Mouse (Mus musculus): ENCODE measurements at regions not wholly inside any gene's neighbourhood (a gene's known extent, or its start where the extent isn't known, plus 50 kb on each side); places are given as distances from the start of the nearest gene placed in this dataset.
"Not testable (repeated sequence)": the region's sequence is repeated elsewhere in the genome, so short reads cannot be mapped to it uniquely, and the experiment has no call there.

DNA sequence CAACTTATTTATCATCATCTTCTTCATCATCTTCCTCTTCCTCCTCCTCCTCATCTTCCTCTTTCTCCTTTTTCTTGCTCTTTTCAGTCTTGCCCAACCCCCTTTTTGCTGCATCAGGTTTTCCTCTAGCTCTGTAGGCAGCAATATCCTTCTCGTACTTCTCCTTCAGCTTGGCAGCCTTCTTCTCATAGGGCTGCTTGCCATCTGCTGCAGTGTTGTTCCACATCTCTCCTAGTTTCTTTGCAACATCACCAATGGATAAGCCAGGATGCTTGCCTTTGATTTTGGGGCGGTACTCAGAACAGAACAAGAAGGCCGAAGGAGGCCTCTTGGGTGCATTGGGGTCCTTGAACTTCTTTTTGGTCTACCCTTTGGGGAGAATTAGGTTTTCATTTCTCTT is 98.7 kb upstream of the Lin7c start:
- not testable (repeated sequence) for H3K4me1 ChIP-seq (ENCODE audit: insufficient read depth, low read depth, low read length); H3K9me3 ChIP-seq (ENCODE audit: low read length); H3K27ac ChIP-seq (ENCODE audit: low read length); H3K27me3 ChIP-seq (replicated peaks; ENCODE audit: insufficient read depth, low read length); ATAC-seq; H3K4me2 ChIP-seq (replicated peaks; ENCODE audit: low read depth, low read length); H3K4me3 ChIP-seq (ENCODE audit: low read depth, low read length); H3K9ac ChIP-seq (replicated peaks; ENCODE audit: low read depth); H3K36me3 ChIP-seq (ENCODE audit: insufficient read depth, low read length); DNase-seq (ENCODE audit: low spot score)
- WGBS: 74% methylated on average over 3 of the region's 3 CpGs

DNA sequence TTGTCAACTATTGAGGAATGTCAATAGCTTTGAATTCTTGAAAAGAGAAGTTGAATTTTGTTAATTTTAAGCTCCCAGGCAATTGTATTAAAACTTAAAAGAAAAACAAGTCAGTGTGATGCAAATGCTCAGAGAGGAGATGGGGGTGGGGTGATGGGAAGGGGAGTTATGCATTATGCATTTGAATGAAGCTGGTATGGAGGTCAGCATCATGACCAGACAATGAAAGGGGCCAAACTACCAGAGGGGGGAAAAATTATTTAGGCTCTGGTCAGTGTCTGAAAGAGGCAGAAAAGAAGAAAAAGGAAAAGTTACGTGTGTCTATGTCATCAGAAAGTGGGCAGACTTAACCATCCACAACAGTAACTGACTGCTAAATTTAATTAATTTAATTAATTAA is 73.7 kb upstream of the Lin7c start:
- Histone ChIP-seq H3K9ac (replicated peaks; ENCODE audit: low read depth) (no peak overlapping the region), H3K4me2 (replicated peaks; ENCODE audit: low read depth, low read length) (no peak overlapping the region), H3K27ac (ENCODE audit: low read length) (no peak overlapping the region), H3K9me3 (ENCODE audit: low read length) (no peaks in the 10 kb centered on the region), H3K36me3 (ENCODE audit: insufficient read depth, low read length) (no peaks in the 10 kb centered on the region), H3K4me1 (ENCODE audit: insufficient read depth, low read depth, low read length) (no peaks in the 10 kb centered on the region), H3K27me3 (replicated peaks; ENCODE audit: insufficient read depth, low read length) (no peaks in the 10 kb centered on the region), H3K4me3 (ENCODE audit: low read depth, low read length) (no peak overlapping the region)
- no peak for ATAC-seq
- DNase-seq (ENCODE audit: low spot score): no peak
- 85% methylated on average over 1 of the region's 1 CpGs for WGBS
- TF ChIP-seq EP300 (IDR thresholded peaks at IDR 0.05) (no peak), CTCF (IDR thresholded peaks at IDR 0.05) (no peak)

DNA sequence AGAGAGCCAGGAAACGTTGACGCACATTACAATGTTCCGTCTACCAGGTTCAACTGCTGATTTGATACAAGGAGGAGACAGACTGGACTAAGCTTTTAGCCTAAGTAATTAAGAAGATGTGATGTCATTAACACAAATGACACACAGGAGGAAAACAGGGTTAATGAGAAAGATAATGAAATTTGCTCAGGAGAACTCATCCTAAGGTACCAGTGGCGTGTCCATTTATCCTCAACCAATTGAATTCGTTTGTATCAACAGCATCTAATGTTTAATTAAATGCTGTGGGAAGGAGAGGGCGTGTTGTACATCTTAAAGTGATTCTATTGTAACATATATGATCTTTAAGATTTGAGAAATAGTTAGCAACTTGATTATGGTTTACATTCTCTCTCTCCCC is 70.3 kb upstream of the Lin7c start:
- ATAC-seq (no peak), DNase-seq (ENCODE audit: low spot score) (no peak)
- no peaks in the 10 kb centered on the region for H3K36me3 ChIP-seq (ENCODE audit: insufficient read depth, low read length)
- H3K27ac ChIP-seq (ENCODE audit: low read length): no peak overlapping the region
- no peak overlapping the region for H3K4me2 ChIP-seq (replicated peaks; ENCODE audit: low read depth, low read length)
- no peaks in the 10 kb centered on the region for H3K9me3 ChIP-seq (ENCODE audit: low read length)
- no peak overlapping the region for H3K4me3 ChIP-seq (ENCODE audit: low read depth, low read length)
- no peaks in the 10 kb centered on the region for H3K27me3 ChIP-seq (replicated peaks; ENCODE audit: insufficient read depth, low read length)
- no peak overlapping the region for H3K9ac ChIP-seq (replicated peaks; ENCODE audit: low read depth)
- 74% methylated on average over 6 of the region's 6 CpGs for WGBS
- TF ChIP-seq CTCF (IDR thresholded peaks at IDR 0.05): no peak
- no peak for TF ChIP-seq EP300 (IDR thresholded peaks at IDR 0.05)
- H3K4me1 ChIP-seq (ENCODE audit: insufficient read depth, low read depth, low read length): no peaks in the 10 kb centered on the region

DNA sequence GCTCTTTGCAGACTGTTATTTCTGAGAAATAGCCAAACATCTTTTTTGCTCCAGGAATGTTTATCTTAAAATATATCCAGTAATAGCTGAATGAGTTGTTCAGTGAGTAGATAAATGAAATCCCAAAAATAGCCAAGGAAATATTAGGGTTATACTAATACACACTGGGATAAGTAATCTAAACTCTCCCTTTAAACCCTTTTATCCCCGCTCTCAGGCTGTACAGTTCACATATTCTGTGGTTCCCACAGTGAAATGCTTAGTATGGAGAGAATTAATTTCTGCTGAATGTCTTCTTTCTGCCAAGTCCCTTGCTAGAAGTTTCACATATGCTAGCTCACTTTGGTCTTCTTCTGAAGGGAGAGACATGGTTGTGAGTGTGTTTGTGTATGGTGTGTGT is 69.8 kb upstream of the Lin7c start:
- Histone ChIP-seq H3K9ac (replicated peaks; ENCODE audit: low read depth) (no peak overlapping the region), H3K27me3 (replicated peaks; ENCODE audit: insufficient read depth, low read length) (no peaks in the 10 kb centered on the region), H3K36me3 (ENCODE audit: insufficient read depth, low read length) (no peaks in the 10 kb centered on the region), H3K4me1 (ENCODE audit: insufficient read depth, low read depth, low read length) (no peaks in the 10 kb centered on the region), H3K9me3 (ENCODE audit: low read length) (no peaks in the 10 kb centered on the region), H3K27ac (ENCODE audit: low read length) (no peak overlapping the region), H3K4me2 (replicated peaks; ENCODE audit: low read depth, low read length) (no peak overlapping the region), H3K4me3 (ENCODE audit: low read depth, low read length) (no peak overlapping the region)
- ATAC-seq (no peak), DNase-seq (ENCODE audit: low spot score) (peak; percentile 6)
- TF ChIP-seq EP300 (IDR thresholded peaks at IDR 0.05) (no peak), CTCF (IDR thresholded peaks at IDR 0.05) (no peak)
- 33% methylated on average over 1 of the region's 1 CpGs for WGBS

DNA sequence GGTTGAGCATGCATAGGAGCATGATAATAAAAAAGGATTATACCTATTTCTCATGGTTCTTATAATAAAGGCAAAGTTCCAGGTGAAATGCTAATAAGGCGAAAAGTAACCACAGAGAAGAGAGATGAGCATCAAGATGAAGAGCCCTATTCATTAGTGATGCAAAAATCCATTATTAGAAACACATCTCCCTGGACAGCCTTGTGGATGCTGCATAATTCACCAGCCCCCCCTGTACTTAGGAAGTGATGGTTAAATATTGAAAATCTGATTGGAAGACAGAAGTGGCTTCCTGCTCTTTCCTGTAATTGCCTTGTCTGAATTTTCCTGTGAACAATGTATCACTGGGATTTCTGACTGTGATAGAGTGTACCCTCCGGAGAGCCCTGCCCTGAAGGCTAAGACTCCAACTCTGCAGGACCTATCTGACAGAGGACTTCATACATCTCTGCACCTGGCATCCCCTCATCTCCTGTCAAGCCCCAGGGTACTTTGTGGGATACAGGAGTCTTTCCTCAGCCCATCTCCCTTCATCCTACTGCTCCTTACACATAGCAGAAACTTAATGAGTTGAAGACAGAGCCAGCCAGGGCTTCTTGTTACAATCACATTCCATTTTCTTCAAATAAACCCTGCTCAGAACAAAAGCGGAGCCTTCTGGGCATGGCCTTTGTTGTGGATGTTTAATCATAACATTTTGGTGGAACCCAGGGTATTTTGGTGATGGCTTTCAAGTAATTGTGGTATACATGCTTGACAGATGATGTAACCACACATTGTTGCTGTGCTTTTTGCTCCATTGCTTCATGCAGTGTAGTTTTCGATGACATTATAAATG is 67.4 kb upstream of the Lin7c start:
- ATAC-seq (no peak), DNase-seq (ENCODE audit: low spot score) (no peak)
- H3K4me1 ChIP-seq (ENCODE audit: insufficient read depth, low read depth, low read length): no peaks in the 10 kb centered on the region
- H3K27me3 ChIP-seq (replicated peaks; ENCODE audit: insufficient read depth, low read length): no peaks in the 10 kb centered on the region
- no peak overlapping the region for H3K27ac ChIP-seq (ENCODE audit: low read length)
- no peak overlapping the region for H3K4me3 ChIP-seq (ENCODE audit: low read depth, low read length)
- no peak overlapping the region for H3K4me2 ChIP-seq (replicated peaks; ENCODE audit: low read depth, low read length)
- H3K9me3 ChIP-seq (ENCODE audit: low read length): no peaks in the 10 kb centered on the region
- 81% methylated on average over 4 of the region's 4 CpGs for WGBS
- no peaks in the 10 kb centered on the region for H3K36me3 ChIP-seq (ENCODE audit: insufficient read depth, low read length)
- no peak for TF ChIP-seq EP300 (IDR thresholded peaks at IDR 0.05)
- no peak for TF ChIP-seq CTCF (IDR thresholded peaks at IDR 0.05)
- H3K9ac ChIP-seq (replicated peaks; ENCODE audit: low read depth): no peak overlapping the region

DNA sequence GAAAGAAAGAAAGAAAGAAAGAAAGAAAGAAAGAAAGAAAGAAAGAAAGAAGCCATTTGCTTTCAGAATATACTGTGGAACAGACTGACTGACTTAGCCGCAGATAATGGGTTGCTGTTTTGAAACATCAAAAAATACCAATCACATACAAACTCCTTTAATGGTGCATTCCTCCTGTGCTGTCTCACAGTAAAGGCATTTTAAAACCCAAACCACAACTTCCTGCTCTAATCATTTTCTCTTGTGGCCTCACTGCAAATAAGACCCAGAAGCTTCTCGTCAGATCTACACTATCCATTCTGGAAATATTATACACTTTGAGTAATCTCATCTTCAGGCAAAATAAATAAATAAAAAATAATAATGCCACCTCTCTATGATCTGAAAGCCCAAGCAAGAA is 50.4 kb upstream of the Lin7c start:
- H3K9ac ChIP-seq (replicated peaks; ENCODE audit: low read depth): no peak overlapping the region
- H3K27me3 ChIP-seq (replicated peaks; ENCODE audit: insufficient read depth, low read length): no peaks in the 10 kb centered on the region
- no peaks in the 10 kb centered on the region for H3K36me3 ChIP-seq (ENCODE audit: insufficient read depth, low read length)
- H3K4me1 ChIP-seq (ENCODE audit: insufficient read depth, low read depth, low read length): no peaks in the 10 kb centered on the region
- no peak for TF ChIP-seq EP300 (IDR thresholded peaks at IDR 0.05)
- no peak for TF ChIP-seq CTCF (IDR thresholded peaks at IDR 0.05)
- no peak overlapping the region for H3K27ac ChIP-seq (ENCODE audit: low read length)
- no peak for ATAC-seq
- H3K9me3 ChIP-seq (ENCODE audit: low read length): no peaks in the 10 kb centered on the region
- no peak for DNase-seq (ENCODE audit: low spot score)
- WGBS: 62% methylated on average over 2 of the region's 2 CpGs
- H3K4me3 ChIP-seq (ENCODE audit: low read depth, low read length): no peak overlapping the region
- no peak overlapping the region for H3K4me2 ChIP-seq (replicated peaks; ENCODE audit: low read depth, low read length)
